Mouse (Mus musculus): ENCODE data around the gene Fam131c.

GRCm38 (mm10) chr4:141332258-141332657 lies 35.8 kb upstream of the Fam131c start:
- TF ChIP-seq CTCF (IDR thresholded peaks at IDR 0.05; ENCODE audit: low read depth, low read length) (no peak), POLR2A (IDR thresholded peaks at IDR 0.05; ENCODE audit: extremely low read depth, insufficient read depth, low read length) (no peak)

Measured in liver, adult 2 months (tissue).